Mouse (Mus musculus): Measurements from ENCODE around the gene Zfp746.
"Not testable (repeated sequence)": the region's sequence is repeated elsewhere in the genome, so short reads cannot be mapped to it uniquely, and the experiment has no call there.

Zfp746 gene

GRCm38 (mm10) chr6:48086471-48086878 is at the start of gene Zfp746:
Gene Zfp746 (minus strand): TSS chr6:48086593.
- peak; percentile 95 to 98 for DNase-seq (ENCODE audit: inconsistent age in 2 of 2, low spot score in 1 of 2)

- DNase-seq (ENCODE audit: inconsistent age in 2 of 2, low spot score in 1 of 2): not testable (repeated sequence)
Observed at GRCm38 (mm10) chr6:48121092-48121491, 34.7 kb upstream of the Zfp746 start.

- peak in 1 of 2 experiments; percentile 30 for DNase-seq (ENCODE audit: inconsistent age in 2 of 2, low spot score in 1 of 2)
Observed at GRCm38 (mm10) chr6:48116036-48116435, 29.6 kb upstream of the Zfp746 start.

- DNase-seq (ENCODE audit: inconsistent age in 2 of 2, low spot score in 1 of 2): peak in 1 of 2 experiments; percentile 28
Observed at GRCm38 (mm10) chr6:48086957-48087715, 743 bp upstream of the Zfp746 start.

GRCm38 (mm10) chr6:48085521-48086404 is 630 bp downstream of the Zfp746 start:
- DNase-seq (ENCODE audit: inconsistent age in 2 of 2, low spot score in 1 of 2): peak; percentile 82 to 93

GRCm38 (mm10) chr6:48083733-48084191 is 2.6 kb downstream of the Zfp746 start:
- no peak for DNase-seq (ENCODE audit: inconsistent age in 2 of 2, low spot score in 1 of 2)

GRCm38 (mm10) chr6:48081952-48082351 is 4.4 kb downstream of the Zfp746 start:
- no peak for DNase-seq (ENCODE audit: inconsistent age in 2 of 2, low spot score in 1 of 2)

- DNase-seq (ENCODE audit: inconsistent age in 2 of 2, low spot score in 1 of 2): no peak
Observed at GRCm38 (mm10) chr6:48081021-48081420, 5.4 kb downstream of the Zfp746 start.

- DNase-seq (ENCODE audit: inconsistent age in 2 of 2, low spot score in 1 of 2): no peak
Observed at GRCm38 (mm10) chr6:48073316-48073715, 13.1 kb downstream of the Zfp746 start.

GRCm38 (mm10) chr6:48067492-48067891 is 18.9 kb downstream of the Zfp746 start:
- DNase-seq (ENCODE audit: inconsistent age in 2 of 2, low spot score in 1 of 2): no peak

GRCm38 (mm10) chr6:48065587-48066075 is 20.8 kb downstream of the Zfp746 start:
- DNase-seq (ENCODE audit: inconsistent age in 2 of 2, low spot score in 1 of 2): no peak

GRCm38 (mm10) chr6:48064451-48064850 is 21.9 kb downstream of the Zfp746 start:
- no peak for DNase-seq (ENCODE audit: inconsistent age in 2 of 2, low spot score in 1 of 2)

GRCm38 (mm10) chr6:48063940-48064339 is 22.5 kb downstream of the Zfp746 start:
- DNase-seq (ENCODE audit: inconsistent age in 2 of 2, low spot score in 1 of 2): no peak

- no peak for DNase-seq (ENCODE audit: inconsistent age in 2 of 2, low spot score in 1 of 2)
Observed at GRCm38 (mm10) chr6:48060895-48061294, 25.5 kb downstream of the Zfp746 start.

- DNase-seq (ENCODE audit: inconsistent age in 2 of 2, low spot score in 1 of 2): no peak
Observed at GRCm38 (mm10) chr6:48060421-48060820, 26.0 kb downstream of the Zfp746 start.

- no peak for DNase-seq (ENCODE audit: inconsistent age in 2 of 2, low spot score in 1 of 2)
Observed at GRCm38 (mm10) chr6:48052136-48052535, 34.3 kb downstream of the Zfp746 start.

GRCm38 (mm10) chr6:48051666-48052065 is 34.7 kb downstream of the Zfp746 start:
- no peak for DNase-seq (ENCODE audit: inconsistent age in 2 of 2, low spot score in 1 of 2)

- no peak for DNase-seq (ENCODE audit: inconsistent age in 2 of 2, low spot score in 1 of 2)
Observed at GRCm38 (mm10) chr6:48049273-48050065, 36.9 kb downstream of the Zfp746 start.

GRCm38 (mm10) chr6:48048426-48049272 is 37.7 kb downstream of the Zfp746 start, which contains the start of gene Zfp777:
Gene Zfp777 (minus strand): TSS chr6:48048911.
- peak; percentile 88 to 94 for DNase-seq (ENCODE audit: inconsistent age in 2 of 2, low spot score in 1 of 2)
